Comparison of ENCODE assay signal across 16 mouse cellular contexts in the genomic region with DNA sequence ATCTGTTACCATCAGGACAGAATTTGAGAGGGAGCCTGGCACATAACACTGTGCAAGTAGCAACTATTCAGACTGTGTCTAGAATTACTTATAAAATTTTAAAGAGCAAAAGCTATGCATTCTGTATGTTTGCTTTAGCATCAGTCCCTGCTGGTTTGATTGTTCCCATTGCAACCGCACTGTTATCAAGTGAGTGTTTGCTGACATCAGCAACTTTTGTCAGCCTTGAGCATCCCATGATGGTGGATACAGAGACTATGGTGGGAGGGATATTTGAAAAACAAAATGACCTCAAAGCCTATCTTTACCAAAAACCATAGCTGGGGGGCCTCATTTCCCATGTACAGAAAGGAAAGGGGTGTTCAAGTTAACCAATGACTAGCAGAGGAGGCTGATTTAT.
"Had no signal": no experiment of that assay in that cellular context is flagged by ENCODE, and none has a peak within 500 bp of the region (broad histone marks: within the 10 kb centered on the region; RNA-seq: fewer than 3 reads in every experiment).

No protein-coding gene starts in this region.

- DNase-seq: retina, postnatal 1 day; right cerebral cortex, adult 18-20 months; right cerebral cortex, postnatal 14 days; right cerebral cortex, postnatal 25 days; right cerebral cortex, postnatal 4 days; thymus, adult 18-20 months; thymus, adult 2 months; thymus, postnatal 14 days; thymus, postnatal 25 days; thymus, postnatal 36 days; thymus, postnatal 4 days had no signal

- H3K36me3 ChIP-seq: neural tube, embryonic 12.5 days; neural tube, embryonic 13.5 days; neural tube, embryonic 15.5 days; stomach, embryonic 15.5 days had no signal

- H3K4me3 ChIP-seq: neural tube, embryonic 12.5 days; neural tube, embryonic 13.5 days; neural tube, embryonic 15.5 days; stomach, embryonic 15.5 days had no signal

- H3K4me1 ChIP-seq: neural tube, embryonic 12.5 days; neural tube, embryonic 13.5 days; neural tube, embryonic 15.5 days; stomach, embryonic 15.5 days had no signal

- H3K9me3 ChIP-seq: neural tube, embryonic 12.5 days; neural tube, embryonic 13.5 days; neural tube, embryonic 15.5 days; stomach, embryonic 15.5 days had no signal

- H3K4me2 ChIP-seq: neural tube, embryonic 12.5 days; neural tube, embryonic 13.5 days; neural tube, embryonic 15.5 days; stomach, embryonic 15.5 days had no signal

- H3K27me3 ChIP-seq: neural tube, embryonic 12.5 days; neural tube, embryonic 13.5 days; neural tube, embryonic 15.5 days; stomach, embryonic 15.5 days had no signal

- H3K9ac ChIP-seq: neural tube, embryonic 12.5 days; neural tube, embryonic 13.5 days; neural tube, embryonic 15.5 days; stomach, embryonic 15.5 days had no signal

- H3K27ac ChIP-seq: neural tube, embryonic 12.5 days; neural tube, embryonic 13.5 days; neural tube, embryonic 15.5 days; stomach, embryonic 15.5 days; stomach, postnatal 0 days had no signal
